Mouse (Mus musculus): ENCODE data around the gene Spns2.

The Spns2 gene

DNA sequence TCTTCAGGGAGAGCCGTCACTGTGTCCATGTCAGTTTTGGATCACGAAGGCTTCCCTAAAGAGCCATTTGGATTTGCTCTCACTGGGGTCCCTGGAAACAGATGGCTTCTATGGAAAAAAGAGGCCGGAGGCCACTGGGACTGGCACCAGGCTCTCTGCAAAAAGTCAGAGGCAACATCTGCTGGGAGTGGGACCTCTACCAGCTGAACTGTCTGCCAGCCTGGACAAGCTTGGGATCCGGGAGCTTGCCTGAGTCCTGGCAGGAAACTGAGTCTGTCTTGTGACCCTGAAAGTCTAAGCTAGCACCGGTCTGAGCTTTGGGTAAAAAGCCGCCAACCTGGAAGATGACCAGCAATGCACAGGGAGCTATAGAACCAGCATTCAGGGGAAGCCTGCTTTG lies 18.3 kb downstream of the Spns2 start:
- 76% methylated on average over 6 of the region's 6 CpGs for WGBS

DNA sequence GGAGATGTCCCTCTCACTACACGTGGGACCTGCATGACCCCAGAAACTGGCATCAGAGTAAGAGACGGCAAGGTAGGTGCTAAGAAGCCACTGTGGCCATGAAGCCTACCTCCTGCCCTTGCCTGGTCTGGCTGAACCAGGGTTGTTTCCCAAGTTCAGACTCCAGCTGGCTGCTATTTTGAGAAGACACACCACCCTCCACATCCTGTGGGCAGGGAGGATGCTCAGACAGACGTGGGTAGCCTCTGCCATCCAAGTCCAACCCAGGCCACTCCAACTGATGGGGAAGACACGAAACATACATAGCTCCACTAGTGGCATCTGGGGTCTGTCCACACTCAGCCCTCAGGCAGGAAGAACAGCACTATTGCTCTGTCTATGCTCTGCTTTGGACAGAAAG lies 19.7 kb downstream of the Spns2 start:
- WGBS, result 54% methylated on average over 4 of the region's 4 CpGs

DNA sequence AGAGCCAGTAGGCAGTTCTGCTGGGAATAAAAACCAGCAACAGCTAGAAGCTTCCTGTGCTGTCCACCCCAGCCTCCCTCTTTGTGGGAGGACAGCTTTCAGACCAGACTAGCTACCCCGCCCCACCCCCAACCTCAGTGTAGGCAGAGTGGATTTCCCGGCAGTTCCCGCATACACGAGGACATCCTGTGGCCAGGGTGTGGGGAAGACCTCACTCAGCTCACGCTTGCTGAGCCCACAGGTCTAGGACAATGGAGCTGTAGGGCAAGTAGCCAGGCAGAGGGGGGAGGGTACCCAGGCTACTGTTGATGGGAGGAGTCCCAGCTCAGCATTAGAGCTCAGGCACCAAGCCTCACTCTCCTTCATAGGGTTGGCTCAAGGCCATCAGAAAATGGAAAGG lies 20.5 kb downstream of the Spns2 start:
- WGBS, result 39% methylated on average over 5 of the region's 5 CpGs

DNA sequence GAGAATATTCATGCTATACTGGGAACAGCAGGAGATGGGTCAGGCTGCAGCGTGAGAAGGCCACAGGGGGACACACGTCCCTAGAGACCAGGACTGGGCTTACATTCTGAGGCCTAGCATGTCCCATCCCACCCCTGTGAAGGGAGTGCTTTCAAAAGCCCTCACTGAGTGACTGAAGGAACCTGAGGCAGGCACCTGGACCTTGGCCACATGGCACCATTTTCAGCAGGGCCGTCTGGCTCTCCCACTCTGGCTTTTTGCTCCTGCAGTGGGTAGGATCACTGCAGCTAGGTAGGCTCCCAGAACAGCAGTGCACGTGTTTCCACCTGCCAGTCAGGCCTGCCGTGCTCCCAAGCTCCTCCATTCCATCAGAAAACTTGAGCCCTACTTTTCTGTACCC lies 21.2 kb downstream of the Spns2 start:
- WGBS, result 66% methylated on average over 5 of the region's 5 CpGs

DNA sequence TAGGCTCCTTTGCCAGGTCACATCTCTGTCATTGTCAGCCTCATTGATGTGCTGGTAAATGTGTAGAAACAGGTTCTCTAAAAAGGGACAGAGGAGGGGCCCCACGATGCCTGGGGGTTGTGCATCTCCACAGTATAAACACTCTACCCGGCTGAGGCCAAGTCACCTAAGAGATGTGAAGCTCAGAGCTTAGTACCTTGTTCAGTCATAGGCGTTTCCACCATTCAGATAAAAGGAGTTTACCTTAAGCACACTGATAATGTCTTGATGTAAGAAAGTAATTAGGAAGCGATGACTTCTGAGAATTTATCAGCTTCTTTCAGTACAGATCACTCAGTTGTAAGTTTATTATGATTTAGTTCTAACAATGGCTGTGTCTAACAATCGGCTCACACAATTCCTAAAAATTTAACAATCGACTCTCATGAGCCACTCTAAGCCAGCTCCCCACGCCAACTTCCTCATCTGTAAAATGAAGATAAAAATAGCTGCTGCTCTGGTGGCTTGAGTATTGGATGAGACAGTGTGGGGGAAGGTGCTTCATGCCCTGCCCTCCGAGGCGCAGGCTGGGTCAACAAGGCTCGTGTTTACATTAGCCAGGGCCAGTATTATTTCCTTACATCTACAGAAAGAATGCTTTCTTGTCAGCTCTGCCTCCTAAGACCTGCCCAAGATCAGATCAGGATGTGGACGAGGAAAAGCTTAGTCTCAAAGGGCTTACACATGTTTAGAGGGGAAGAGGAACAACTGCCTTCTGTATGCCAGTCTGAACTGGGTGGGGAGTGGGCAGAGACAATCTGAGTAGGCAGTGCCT lies 22.8 kb downstream of the Spns2 start:
- WGBS, result 40% methylated on average over 11 of the region's 11 CpGs

GRCm38 (mm10) chr11:72465978-72466693 lies 23.6 kb downstream of the Spns2 start:
- 72% methylated on average over 11 of the region's 11 CpGs for WGBS

DNA sequence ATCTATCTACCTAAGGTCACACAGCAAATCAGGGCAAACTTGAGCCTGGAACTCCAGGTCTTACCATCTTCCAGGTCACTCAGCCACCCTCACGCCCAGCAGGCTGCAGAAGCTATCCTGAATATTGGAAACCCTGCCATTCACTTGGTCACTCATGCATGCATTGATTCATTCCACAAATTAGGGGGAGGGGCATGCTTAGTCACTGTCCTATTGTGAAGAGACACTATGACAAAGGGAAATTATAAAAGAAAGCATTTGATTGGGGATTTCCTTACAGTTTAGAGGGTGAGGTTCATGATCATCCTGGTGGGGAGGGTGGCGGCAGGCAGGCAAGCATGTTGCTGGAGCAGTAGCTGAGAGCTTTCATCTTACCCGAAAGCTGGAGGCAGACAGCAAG lies 24.9 kb downstream of the Spns2 start:
- WGBS, result 66% methylated on average over 3 of the region's 3 CpGs

DNA sequence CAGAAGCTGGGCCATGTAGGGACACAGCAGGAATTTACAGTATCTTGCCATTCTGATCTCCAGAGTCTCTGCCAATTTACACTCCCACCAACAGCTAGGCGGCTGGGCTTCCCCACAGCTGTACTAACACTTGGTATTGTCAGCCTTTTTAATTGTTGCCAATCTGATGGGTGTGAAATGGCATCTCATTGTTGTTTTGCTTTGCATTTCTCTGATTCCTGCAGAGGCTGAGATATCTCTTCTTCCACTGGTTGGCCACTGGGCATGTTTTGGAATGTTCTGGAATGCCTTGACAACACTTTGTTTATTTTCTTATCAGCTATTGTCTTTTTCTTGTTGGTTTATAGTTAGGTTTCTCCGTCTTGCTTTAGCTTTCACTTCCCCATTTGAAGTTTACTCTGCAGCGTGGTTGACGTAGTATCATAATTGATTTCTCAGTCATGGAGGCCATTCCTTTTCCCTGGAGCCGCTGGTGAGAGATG lies 28.2 kb downstream of the Spns2 start:
- WGBS, result 41% methylated on average over 5 of the region's 5 CpGs

GRCm38 (mm10) chr11:72458502-72458901 lies 31.2 kb downstream of the Spns2 start:
- 79% methylated on average over 3 of the region's 3 CpGs for WGBS

DNA sequence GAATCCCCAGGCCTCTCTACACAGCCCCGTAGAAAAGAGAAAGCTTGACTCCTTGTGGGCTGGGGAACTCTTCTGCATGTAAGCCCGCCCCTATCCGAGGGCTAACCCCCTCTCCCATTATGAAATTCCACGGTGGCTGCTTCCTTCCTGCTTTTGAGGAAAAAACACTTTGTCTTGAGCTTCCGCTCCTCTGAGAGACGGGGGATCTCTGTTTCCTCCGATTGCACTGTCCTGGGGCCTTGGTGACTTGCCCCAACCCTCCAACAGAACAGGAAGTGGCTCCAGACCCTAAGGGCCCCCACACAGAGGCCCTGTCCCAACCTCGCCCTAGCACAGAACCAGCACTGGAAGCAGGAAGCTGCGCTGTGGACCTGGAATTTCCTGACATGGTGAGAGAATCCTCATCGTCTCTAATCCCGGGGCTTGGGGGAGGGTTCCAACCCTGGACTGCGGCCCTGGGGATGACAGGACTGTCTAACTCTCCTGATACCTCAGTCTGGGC lies 31.7 kb downstream of the Spns2 start:
- 71% methylated on average over 12 of the region's 12 CpGs for WGBS

- WGBS, result 47% methylated on average over 5 of the region's 5 CpGs
Observed at GRCm38 (mm10) chr11:72455694-72456093, 34.0 kb downstream of the Spns2 start.

DNA sequence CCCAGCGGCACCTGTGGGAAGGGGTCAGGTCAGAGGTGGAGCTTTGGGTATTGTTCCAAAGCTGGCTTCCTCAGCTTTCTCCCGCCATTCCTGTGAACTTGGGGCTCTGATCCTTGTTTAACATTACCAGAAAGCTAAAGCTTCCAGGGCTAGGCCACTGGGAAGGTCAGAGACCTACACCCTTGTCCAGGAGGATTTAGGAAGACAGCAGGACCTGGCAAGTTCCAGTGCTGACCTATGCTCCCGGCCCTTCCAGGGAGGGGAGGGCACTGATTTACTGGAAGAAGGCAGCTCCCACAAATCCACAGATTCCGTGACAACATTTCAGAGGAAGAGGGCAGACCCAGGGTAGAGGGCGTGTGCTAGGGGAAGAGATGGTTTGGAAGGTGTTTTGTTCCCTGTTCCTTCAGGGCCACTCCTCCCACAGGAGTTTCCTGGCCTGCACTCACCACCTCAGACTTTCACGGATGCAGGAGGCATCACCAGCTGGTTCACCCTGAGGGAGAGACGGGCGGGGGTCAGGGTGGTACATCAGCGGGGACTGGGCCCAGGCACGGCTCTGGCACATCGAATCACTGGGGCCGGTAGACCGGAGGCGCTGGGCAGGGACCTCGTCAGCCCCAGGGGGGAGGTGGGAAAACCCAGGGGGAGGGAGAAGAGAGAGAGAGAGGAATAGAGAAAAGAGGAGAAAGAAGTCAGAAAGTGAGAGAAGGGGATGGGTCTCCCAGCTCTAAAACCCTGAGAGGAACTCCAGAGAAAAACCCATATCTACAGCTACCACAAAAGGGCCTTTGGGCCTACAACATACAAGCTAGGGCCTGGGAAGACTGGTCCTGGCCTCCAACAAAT lies 36.4 kb downstream of the Spns2 start:
- 61% methylated on average over 15 of the region's 15 CpGs for WGBS

GRCm38 (mm10) chr11:72452140-72452665 lies 37.5 kb downstream of the Spns2 start:
- 88% methylated on average over 3 of the region's 3 CpGs for WGBS

- 83% methylated on average over 8 of the region's 8 CpGs for WGBS
Observed at GRCm38 (mm10) chr11:72447475-72447874, 42.2 kb downstream of the Spns2 start.

DNA sequence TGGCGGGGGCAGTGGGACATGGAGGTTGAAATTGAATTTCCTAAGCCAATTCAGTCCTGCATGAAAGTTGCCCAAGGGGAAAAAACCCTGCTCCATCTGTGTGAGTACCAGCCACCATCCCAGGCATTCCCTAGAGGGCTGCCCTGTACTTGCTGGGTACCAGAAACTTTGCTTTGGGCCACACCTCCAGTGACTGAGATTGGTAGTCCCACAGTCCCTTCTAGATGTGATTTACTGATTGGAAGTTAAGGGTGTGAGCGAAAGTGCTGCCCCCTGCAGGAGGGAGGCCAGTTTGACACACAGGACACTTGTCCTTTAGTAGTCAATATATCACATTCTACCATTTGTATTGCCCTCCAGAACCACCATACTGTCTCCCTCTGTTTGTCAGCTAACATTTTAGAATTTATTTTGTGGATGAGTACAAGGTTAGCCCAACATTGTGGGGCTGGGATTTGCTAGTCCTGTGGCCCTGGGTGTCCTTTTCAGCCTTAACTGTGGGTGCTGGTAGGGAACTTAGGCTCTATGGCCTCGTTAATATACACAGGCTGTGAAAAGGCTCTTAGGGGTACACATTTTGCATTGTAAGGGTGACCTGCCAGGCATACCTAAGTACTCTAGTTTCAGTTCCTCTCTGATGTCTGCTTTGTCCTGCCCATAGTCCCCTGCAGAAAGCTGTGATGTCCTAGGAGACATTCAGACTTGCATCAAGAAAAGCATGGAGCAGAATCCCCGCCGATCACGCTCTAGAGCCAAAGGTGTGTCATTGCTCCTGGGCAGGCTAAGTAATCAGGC lies 43.2 kb downstream of the Spns2 start:
- 87% methylated on average over 6 of the region's 6 CpGs for WGBS

DNA sequence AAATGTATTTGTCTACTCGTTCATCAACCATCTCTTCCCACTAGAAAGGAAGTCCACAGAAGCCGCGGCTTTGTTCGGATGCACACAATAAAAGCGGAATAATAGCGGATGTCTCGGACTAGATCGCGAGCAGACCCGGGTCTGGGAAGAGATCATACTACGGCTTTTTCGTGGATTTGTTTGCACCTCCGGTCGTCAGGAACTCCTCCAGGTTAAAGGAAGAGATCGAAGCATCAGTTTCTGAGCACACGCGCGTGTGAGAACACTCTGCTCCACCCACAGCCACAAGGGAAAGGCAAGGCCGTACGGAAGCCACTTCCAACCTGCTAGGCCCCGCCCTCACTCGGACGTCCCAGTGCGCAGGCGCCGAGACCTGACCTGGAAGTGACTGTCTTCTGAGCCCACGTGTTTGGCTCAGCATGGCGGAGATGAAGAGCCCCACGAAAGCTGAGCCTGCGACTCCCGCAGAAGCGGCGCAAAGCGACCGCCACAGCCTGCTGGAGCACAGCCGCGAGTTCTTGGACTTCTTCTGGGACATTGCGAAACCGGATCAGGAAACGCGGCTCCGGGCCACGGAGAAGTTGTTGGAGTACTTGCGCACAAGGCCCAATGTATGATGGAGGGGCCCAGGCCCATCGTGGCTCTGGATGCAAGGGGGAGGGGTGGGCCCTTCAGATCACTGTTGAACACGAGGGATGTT lies 48.6 kb downstream of the Spns2 start, which contains the start of gene Mybbp1a:
Gene Mybbp1a, plus strand, starts transcription at position 391 of the 700 bp plus-strand sequence.
- under 1% methylated on average over 46 of the region's 46 CpGs for WGBS

DNA sequence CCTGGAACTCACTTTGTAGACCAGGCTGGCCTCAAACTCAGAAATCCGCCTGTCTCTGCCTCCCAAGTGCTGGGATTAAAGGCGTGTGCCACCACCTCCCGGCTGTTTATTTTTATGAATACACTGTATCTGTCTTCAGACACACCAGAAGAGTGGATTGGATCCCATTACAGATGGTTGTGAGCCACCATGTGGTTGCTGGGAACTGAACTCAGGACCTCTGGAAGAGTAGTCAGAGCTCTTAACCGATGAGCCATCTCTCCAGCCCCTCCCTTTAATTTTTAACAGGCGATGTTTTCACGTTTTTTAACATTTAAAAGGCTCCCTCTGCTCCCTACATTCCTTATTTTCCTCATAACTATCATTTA lies 49.1 kb downstream of the Spns2 start:
- 16% methylated on average over 6 of the region's 6 CpGs for WGBS

GRCm38 (mm10) chr11:72438411-72438810 lies 51.3 kb downstream of the Spns2 start:
- 58% methylated on average over 4 of the region's 4 CpGs for WGBS

GRCm38 (mm10) chr11:72436756-72437650 lies 52.7 kb downstream of the Spns2 start:
- 71% methylated on average over 16 of the region's 16 CpGs for WGBS

Data from cerebral cortex, adult 2 months (tissue).